Mouse (Mus musculus): ENCODE measurements at regions not wholly inside any gene's neighbourhood (a gene's known extent, or its start where the extent isn't known, plus 50 kb on each side); places are given as distances from the start of the nearest gene placed in this dataset.

GRCm38 (mm10) chr6:81586441-81587117 is 336.9 kb upstream of the Gcfc2 start:
- DNase-seq: peak; percentile 28

DNA sequence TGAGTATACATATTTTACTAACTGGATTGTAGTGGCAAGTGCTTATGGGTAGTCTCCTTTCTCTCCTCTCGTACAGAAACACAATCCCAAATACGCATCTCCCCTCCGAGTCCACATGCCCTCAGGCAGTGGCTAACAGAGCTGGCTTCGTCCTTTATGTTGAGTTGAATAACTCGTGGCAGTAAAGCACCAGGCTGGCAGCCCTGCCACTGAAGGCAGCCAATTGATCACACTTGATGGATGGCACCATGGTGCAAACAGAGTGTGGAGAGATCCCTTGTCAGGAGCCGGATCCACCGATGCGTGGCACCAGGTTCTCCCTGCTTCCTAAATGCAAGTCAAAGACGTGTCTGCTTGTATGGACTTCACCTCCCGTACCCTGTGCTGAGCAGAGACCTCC is 333.7 kb upstream of the Gcfc2 start:
- DNase-seq: no peak

GRCm38 (mm10) chr6:81595926-81596325 is 327.5 kb upstream of the Gcfc2 start:
- no peak for DNase-seq

GRCm38 (mm10) chr6:81608637-81609036 is 314.8 kb upstream of the Gcfc2 start:
- no peak for DNase-seq

- no peak for DNase-seq
These were observed 311.5 kb upstream of the Gcfc2 start for GRCm38 (mm10) chr6:81611980-81612379.

DNA sequence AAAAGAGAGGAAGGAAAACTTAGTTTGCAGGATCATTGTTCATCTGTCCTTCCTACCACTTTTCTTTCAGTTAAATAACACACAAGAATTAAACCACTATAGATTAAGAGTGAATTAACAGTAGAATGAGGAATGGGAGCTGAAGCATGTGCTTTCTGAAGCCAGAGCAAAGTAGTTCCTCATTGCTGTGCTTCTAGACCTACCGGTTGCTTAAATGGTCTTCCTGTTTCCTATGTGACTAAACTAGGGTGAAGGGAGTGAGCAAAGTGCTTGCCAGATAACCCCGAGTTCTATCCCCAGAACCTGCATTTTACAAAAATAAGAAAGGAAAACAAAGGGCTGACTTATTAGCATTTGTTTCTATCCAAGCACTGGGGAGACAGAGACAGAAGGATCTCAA is 305.5 kb upstream of the Gcfc2 start:
- no peak for DNase-seq

- no peak for DNase-seq
These were observed 302.4 kb upstream of the Gcfc2 start for GRCm38 (mm10) chr6:81621028-81621427.

DNA sequence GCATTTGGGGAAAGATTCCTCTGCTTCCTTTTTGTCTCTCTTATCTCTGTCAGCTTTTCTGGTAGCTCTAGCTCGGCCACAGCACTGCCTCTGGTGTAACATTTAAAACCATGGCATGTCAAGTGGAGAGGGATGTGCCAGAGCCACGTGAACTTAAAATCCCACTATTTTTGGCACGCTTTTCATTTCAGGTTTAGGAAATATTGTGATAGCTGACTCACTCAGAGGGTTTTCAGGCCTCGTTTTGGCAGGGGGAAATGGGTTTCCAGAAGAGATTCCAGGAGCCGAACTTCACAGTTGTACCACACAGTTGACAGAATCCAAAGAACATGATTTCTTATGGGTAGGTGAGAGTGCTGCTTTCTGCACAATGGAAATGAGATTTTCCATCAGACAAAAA is 300.8 kb upstream of the Gcfc2 start:
- DNase-seq: no peak

GRCm38 (mm10) chr6:81625016-81625415 is 298.5 kb upstream of the Gcfc2 start:
- DNase-seq: peak; percentile 24

GRCm38 (mm10) chr6:81633586-81633985 is 289.9 kb upstream of the Gcfc2 start:
- no peak for DNase-seq

DNA sequence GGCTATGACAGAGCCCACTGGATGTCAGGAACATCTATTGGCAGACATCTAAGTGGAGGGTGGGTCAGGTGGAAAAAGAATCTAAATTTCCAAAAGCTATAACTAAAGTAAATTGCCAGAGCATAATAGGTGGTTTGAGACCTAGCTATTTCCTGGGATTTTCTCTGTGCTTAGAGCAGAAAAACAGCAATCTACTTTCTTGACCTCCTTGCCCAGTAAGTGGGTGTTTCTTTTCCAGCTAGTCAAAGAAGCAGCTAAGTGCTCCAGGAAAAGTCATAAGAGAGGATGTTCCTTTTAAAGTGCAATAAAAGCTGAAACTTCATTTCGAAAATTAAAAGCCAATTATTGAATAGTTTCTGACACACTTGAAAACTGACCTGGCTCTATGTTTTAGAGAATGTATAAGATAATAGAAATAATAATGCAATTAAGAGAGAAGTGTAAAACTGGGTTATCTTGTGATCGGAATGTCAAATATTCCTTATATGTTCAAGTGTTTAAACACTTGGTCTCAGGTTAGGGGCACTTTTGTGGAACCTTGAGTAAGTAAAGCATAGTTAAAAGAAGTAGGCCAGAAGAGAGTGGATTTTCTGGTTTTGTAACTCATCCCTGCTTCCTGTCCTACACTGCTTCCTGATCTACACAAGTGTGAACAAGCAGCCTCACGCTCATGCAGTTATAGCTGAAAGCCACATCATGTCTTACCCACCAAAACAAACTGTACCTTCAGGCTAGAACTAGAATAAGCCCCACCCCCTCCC is 275.7 kb upstream of the Gcfc2 start:
- DNase-seq: no peak

- DNase-seq: peak; percentile 82
These were observed 271.6 kb upstream of the Gcfc2 start for GRCm38 (mm10) chr6:81651856-81652255.

DNA sequence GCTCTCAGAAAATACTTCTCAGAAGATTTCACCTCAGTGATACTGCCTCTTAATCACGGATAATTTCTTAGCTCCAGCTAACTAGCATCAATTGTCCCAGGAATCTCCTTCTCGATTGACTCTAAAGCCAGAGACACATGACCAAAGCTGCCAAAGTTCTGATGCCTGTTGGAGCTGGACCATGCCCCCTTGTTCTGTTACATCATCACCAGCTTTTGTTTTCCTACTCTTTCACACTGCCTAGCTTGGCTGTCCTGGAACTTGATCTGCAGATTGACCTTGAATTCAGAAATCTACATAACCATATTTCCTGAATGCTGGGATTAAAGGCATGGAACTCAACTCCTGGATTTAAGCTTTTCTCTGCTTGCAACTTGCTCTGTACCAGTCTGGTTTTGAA is 268.3 kb upstream of the Gcfc2 start:
- DNase-seq: no peak

DNA sequence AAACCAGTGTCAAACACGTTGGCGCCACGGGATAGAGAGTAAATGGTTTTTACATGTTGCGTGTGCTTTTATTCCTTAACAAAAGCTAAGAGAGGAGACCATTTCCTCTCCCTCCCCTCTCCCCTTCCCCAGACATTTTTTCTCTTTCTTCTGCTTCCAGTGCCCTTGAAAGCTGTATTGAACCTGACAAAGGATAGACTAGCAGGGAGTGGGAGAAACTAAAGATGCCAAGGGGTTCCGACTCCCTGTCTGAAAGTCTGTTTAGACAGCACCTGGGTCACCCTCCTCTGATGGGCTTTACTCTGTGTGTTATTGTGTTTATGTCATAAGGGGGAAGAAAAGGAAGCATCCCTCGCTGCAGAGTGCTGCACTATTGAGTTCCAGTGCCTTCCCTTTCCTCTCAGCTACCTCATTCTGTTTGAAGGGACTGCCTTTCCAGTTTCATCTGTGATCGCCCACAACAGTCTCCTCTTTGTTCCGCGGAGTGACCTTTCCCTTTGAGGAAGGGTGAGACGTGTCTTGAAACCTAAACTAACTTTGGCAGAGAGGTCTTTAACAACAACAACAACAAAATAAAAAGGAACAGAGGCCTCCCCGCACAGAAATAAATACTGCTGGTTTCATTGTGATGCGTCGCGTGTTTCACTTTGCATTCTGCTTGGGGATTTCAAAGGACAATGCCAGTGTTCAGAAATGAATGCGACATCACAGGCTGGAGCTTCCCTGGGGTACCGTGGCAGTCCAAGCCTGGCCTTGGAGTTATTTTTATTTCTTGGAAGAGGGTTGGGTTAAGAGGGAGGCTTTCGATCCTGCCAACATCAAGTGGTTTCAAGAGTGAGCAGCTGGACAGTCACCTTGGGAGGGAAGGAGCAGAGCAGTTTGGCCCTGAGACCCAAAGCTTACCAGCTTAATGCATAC is 262.7 kb upstream of the Gcfc2 start:
- DNase-seq: peak; percentile 47

- no peak for DNase-seq
These were observed 254.5 kb upstream of the Gcfc2 start for GRCm38 (mm10) chr6:81668944-81669343.

- DNase-seq: no peak
These were observed 250.2 kb upstream of the Gcfc2 start for GRCm38 (mm10) chr6:81673316-81673715.

GRCm38 (mm10) chr6:81697284-81697683 is 226.2 kb upstream of the Gcfc2 start:
- DNase-seq: no peak

GRCm38 (mm10) chr6:81698173-81698572 is 225.3 kb upstream of the Gcfc2 start:
- no peak for DNase-seq

DNA sequence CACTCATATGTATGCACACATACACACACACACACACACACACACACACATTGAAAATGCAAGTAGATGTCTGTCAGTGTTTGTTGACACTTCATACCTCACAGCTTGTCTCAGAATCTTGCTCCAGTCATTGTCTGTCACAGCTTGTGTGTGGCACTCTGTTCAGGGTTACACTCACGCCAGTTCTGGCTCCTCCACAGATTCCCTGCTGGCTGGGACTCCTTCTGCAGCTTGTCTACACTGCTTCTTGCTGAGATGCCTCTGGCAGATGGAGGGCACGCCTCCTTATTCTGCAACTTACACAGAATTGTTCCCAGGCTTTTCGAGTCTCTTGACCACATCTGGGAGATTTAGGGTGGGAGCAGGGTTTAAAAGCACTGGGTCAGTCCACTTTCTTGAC is 208.6 kb upstream of the Gcfc2 start:
- DNase-seq: peak; percentile 12

DNA sequence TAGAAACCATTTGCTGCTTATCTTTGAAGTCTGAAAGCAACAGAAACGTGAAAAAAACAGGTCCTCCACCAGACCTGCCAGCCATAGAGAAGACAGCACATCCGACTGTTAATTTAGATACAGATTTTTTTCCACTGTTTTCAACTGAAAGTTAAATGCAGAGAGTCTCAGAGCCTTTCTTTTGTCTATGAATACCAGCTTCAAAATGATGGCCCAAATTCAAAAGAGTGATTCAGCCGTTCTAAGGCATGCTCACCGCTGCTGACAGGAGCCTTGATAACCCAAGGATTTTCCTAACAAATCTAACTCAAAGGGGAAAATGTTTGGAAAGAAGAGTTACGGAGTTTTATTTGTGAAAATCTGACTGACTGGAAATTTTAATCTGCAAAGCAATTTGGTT is 207.1 kb upstream of the Gcfc2 start:
- DNase-seq: peak; percentile 53

DNA sequence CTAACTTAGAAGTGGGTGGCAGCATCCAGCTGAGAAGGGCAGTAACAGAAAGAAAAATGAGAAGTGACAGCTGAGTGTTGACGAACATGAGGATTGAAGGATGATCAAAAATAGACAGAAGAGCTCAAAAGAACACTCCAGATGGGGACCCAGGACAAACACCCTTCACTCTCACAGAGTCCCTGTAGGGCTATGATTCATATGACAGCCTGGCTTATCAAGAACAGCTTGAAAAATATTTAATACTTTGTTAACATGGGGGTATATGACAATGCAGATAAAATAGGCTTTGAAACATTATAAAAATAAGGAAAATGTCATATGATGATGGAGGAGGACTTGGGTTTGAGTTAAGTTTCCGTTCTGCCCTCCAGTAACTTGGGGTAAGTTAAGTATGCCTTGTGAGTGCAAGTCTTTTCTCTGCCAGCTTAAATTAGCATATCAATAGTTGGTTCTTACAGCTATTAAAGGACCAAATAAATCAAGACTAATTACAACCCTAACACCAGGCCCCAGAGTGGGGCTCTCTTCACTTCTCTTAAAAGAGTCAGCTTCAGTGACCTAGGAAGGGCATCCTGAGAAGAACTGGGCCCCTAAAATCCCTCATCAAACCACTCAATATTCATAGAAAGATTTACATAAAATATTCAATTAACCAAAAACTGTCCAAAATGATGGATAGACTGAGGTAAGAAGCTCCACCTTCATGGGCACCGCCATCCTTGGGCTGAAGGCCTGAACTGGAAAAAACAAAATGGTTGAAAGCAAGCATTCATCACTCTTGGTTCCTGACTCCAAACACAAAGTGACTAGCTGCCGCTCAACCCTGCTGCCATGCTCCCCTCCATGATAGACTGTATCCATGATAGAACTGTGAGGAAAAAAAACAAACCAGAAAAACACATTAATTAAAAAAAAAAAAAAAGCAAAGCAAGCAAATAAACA is 198.6 kb upstream of the Gcfc2 start:
- DNase-seq: no peak

GRCm38 (mm10) chr6:81731631-81732030 is 191.8 kb upstream of the Gcfc2 start:
- DNase-seq: no peak
